Mouse (Mus musculus) heart, adult 18-20 months (tissue): Measurements from ENCODE around the gene Bhmt. TPM values are rescaled to one million over a fixed set of nuclear protein-coding genes. Genes with fewer than 3 reads are reported as not detected.
"Not testable (repeated sequence)": the region's sequence is repeated elsewhere in the genome, so short reads cannot be mapped to it uniquely, and the experiment has no call there.

Experiments
- DNase-seq, 2 experiments: peaks; one replicate each; pipeline ENCODE4 v3.0.0; 2021 to 2022; ENCODE audit warnings: mixed read lengths in 1 of 2
- total RNA-seq, 2 experiments: library from RNA; stranded (reverse); gene quantifications; 2 replicates each; pipeline ENCODE4 v1.2.3; 2021

The Bhmt gene
- total RNA-seq, 2 experiments from 2014 or later = not detected

- DNase-seq = no peak
Measured at GRCm38 (mm10) chr13:93607701-93608100, 30.1 kb downstream of the Bhmt start.

- DNase-seq = no peak
Measured at GRCm38 (mm10) chr13:93606868-93607578, 30.7 kb downstream of the Bhmt start.

GRCm38 (mm10) chr13:93604698-93605097 is 33.1 kb downstream of the Bhmt start:
- no peak for DNase-seq

- DNase-seq = no peak
Measured at GRCm38 (mm10) chr13:93601527-93601926, 36.2 kb downstream of the Bhmt start.

DNA sequence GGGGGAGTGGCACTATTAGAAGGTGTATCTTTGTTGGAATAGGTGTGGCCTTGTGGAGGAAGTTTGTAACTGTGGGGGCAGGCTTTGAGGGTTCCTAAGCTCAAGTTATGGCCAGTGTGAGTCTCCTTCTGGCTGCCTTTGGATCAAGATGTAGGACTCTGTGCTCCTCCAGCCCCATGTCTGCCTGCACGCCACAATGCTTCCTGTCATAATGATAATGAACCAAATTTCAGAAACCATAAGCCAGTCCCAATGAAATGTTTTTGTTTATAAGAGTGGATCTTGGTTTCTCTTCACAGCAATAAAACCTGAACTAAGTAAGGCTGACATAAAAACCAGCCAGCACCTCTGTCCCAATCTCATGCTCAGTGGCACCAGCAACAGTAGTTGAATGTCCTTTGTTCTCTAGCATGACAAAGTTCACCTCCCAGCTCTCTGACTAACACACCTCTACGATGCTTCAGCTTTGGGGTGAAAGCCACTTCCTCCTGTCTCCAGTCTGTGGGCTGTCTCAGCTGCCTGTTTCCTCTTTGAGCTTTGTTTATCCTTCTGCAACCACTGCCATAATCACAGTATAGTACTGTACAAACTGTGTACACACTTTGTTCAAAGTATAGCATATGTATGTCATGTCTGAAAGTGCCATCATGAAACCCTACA is 44.6 kb downstream of the Bhmt start:
- no peak for DNase-seq

DNA sequence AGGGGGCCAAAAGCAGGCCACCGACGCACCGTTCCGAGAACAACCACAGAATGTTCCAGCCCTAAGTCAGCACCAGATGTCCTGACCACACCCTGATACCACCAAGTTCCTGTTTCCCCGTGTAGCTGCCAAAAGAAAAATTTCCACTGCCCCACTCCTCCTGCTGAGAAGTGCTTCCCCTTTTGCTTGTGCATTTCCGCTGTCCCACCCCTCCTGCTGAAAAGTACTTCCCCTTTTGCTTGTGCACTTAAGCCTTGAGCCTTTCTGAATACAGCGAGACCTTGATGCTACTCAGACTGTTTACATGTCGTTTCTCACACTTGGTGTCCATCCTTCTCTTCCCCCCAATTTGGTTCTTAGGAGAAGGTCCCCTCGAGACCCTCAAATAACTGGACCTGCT is 55.2 kb downstream of the Bhmt start:
- not testable (repeated sequence) for DNase-seq

- DNase-seq = no peak
Measured at GRCm38 (mm10) chr13:93580431-93580830, 57.3 kb downstream of the Bhmt start.

DNA sequence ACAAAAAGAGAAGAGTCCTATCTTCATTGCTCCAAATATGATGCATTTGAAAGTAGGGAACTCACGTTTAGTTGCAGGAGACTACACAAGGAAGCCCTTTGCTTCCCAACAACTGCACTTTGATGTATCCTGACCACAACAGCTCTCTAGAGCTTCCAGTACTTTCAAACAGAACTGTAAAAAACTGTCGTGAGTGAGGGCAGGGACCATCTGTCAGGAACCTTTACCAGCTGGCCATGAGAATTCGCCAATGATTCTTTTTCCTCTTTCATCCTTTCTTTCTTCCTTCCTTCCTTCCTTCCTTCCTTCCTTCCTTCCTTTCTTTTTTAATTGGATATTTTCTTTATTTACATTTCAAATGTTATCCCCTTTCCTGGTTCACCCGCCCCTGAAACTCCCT is 68.1 kb downstream of the Bhmt start:
- DNase-seq = no peak

Other genes with a start within 250 kb of the Bhmt start
- 10 to 100 TPM; 45.2 to 47.8 TPM for gene Jmy, start 138.2 kb downstream of the Bhmt start, total RNA-seq
- not detected for gene Bhmt2, start 36.3 kb upstream of the Bhmt start, total RNA-seq
- gene Dmgdh, start 36.5 kb upstream of the Bhmt start, total RNA-seq = not detected
- 1 to 10 TPM; 5.8 to 5.9 TPM for gene Arsb, start 133.7 kb upstream of the Bhmt start, total RNA-seq